Mouse (Mus musculus) layer of hippocampus, adult 2 months (tissue): ENCODE measurements around the gene Haus2. TPM values are rescaled to one million over a fixed set of nuclear protein-coding genes. Genes with fewer than 3 reads are reported as not detected.

Experiments used
- DNase-seq, 2 experiments: peaks; one replicate each; pipeline ENCODE4 v3.0.0; 2022; ENCODE audit warnings: low spot score in 2 of 2
- H3K27ac ChIP-seq: fragments of 200-600 bp; 2 replicates; pipeline ENCODE4 v1.8.1; 2022
- H3K4me3 ChIP-seq: fragments of 200-600 bp; 2 replicates; pipeline ENCODE4 v1.8.1; 2022; ENCODE audit warnings: mild to moderate bottlenecking
- CTCF ChIP-seq: fragments of 200-600 bp; conservative IDR thresholded peaks from 2 replicates; pipeline ENCODE4 v1.8.1; 2022; ENCODE audit warnings: antibody characterized with exemption, mild to moderate bottlenecking, moderate library complexity
- total RNA-seq, 2 experiments: library from RNA; stranded (reverse); gene quantifications; 2 replicates each; pipeline ENCODE4 v1.2.3; 2021

Haus2 gene
- total RNA-seq, 2 experiments from 2014 or later: 14.9 to 15.7 TPM

DNA sequence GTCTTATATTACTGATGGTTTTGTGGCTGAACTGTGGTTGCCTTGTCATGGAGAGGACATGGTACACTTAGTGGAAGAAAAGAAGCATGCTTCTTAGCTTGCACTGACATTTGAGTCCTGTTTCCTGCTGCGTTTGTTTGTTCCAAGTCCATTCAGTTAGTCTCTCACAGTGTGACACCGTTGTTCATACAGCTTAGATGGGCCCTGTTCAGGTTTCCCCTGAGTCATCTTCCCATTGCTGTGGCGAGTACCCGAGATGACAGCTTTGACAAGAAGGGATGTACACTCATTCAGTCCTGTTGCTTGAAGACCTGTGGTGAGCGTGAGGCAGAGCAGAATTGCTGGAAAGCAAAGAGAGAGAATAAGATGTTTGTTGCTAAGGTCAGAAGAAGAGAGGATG lies 49.3 kb downstream of the Haus2 start:
- no peak overlapping the region for H3K4me3 ChIP-seq
- no peak for TF ChIP-seq CTCF

DNA sequence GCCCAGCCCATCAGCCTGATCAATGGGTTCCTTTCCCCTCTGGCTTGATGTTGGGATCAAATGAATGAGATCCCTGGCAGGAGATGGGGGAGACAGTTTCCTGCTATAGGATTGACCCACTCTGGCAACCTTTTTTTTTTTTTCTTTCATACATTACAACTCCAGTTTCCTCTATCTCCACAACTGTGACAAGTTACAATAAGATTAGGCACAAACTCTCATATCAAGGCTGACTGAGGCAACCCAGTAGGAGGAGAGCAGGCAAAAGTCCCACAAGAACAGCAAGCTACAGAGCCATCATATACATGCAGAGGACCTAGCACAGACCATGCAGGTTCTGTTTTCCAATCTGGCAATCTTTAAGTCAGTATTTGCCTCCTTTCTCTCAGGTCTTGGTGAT lies 50.1 kb downstream of the Haus2 start:
- DNase-seq: no peak
- Histone ChIP-seq H3K4me3 (no peak overlapping the region), H3K27ac (no peak overlapping the region)
- no peak for TF ChIP-seq CTCF

More for the DNA sequence above, 49.3 kb downstream of the Haus2 start:
- DNase-seq: no peak
- no peak overlapping the region for H3K27ac ChIP-seq

DNA sequence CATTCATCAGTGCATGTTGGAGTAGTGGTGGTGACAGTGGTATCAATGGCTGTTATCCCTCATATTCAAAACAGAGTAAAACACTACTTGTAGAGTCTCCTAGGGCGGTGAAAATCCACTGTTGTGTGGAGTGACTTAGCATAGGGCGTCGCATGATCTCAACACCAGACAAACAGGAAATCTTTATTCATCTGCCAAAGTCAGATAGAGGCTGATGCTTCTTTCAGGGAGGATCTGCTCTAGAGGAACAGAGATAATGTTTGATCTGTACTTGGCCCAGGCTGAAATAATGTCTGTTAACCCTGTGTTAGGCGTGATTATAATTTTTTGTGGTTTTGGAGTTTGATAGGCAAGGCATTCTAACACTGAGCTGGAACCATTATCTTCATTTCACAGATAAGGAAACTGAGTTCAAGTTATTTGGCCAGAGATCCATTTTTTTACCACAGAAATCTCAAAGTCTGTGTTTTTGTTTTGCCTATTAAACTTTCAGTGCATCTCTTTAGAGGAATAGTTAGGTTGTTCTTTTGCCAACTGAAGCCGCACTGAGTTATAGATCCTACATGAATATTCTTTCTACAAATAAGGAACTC lies 51.4 kb downstream of the Haus2 start:
- H3K4me3 ChIP-seq: no peak overlapping the region
- no peak for TF ChIP-seq CTCF
- no peak for DNase-seq
- H3K27ac ChIP-seq: peak overlapping the region; percentile 3; the same call in 1 of the 2 replicates

DNA sequence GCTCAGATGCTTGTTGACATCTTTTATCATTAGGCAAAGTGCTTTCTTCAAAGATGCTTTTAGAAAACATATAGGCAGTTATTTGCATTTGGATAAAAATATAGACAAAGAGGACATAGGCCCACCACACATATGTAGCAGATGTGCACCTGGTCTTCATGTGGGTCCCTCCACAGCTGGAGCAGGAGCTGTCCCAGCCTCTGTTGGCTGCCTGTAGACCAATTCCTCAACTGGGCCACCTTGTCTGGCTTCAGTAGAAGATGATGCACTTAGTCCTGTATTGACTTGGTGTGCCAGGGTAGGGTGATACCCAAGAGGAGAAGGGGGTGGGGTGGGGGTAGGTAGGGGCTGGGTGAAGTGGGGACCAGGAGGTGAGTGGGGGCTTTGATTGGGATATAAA lies 53.6 kb downstream of the Haus2 start:
- Histone ChIP-seq H3K4me3 (no peak overlapping the region), H3K27ac (no peak overlapping the region)
- no peak for TF ChIP-seq CTCF
- no peak for DNase-seq

DNA sequence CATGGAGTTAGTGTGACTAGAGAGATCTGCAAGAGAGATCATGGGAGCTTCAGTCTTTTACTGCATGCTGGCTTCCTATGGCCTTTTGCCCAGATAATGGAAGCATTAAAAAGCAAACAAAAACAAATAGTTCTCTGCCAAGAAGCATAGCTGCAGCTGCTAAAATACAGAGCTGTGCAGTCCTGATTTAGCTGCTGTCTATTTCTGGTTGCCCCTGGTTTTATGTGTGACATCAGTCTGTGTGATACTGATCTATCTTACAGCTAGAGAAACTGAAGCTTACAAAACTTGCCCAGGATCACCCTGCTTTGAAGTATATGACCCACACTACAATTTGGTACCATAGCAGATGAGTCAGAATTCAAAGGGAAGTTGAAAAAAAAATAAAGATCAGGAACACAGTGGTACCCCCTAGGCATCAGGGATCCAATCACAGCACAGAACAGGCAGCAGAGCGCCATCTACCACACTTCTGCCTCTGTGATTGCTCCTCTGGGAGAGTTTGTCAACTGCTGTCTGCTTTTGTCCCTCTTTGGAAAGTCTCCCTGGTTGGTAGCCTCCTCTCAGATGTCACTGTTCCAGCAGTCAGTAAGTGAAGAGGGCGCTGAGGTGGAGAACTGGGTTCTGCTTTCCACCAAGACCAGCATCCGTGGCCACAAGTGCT lies 54.4 kb downstream of the Haus2 start:
- H3K27ac ChIP-seq: peak overlapping the region; percentile 70
- DNase-seq: no peak
- H3K4me3 ChIP-seq: no peak overlapping the region
- peak; percentile 46 for TF ChIP-seq CTCF

DNA sequence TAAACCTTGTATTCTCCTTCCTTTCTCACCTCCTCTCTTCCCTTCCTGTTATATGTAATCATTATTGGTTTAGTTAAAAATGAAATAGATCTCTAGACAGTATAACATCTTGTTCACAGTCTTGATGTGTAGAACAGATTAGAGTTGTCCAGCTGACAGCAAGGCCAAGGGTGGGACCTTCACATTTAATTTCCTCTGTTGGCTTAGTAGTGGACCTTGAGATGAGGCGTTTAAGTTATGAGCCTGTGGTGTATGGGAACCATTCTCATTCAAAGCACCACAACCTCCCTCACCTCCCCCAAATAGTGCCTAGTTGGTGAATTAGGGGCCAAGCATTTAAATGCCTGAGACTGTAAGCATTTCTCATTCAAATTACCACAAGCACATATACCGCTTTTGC lies 58.3 kb downstream of the Haus2 start:
- DNase-seq: no peak
- H3K27ac ChIP-seq: no peak overlapping the region
- H3K4me3 ChIP-seq: no peak overlapping the region
- TF ChIP-seq CTCF: no peak

DNA sequence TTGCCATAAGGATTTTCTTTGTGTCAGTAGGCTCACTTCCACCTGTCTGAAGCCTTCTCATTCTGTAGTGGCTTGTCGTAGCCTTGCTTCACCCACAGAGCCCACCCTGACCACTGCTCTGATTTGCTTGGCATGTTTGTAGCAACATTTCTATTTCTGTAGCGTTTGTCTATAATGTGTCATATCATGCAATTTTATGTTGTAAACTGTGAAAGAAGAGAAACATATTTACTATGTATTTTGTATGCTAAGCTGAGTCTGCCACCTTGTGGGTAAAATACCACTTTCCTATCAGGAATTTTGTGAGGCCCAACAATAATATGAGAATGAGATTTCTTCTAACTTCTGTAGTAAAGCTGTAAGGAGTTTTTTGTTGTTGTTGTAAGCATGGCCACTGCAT lies 61.1 kb downstream of the Haus2 start:
- no peak for DNase-seq
- no peak overlapping the region for H3K27ac ChIP-seq
- H3K4me3 ChIP-seq: no peak overlapping the region
- peak; percentile 76 for TF ChIP-seq CTCF

Other genes with a start within 250 kb of the Haus2 start
- gene Ganc, start 205.5 kb upstream of the Haus2 start, total RNA-seq: 10 to 100 TPM; 12.6 to 14.8 TPM
- gene Tmem87a, start 205.3 kb upstream of the Haus2 start, total RNA-seq: 10 to 100 TPM; 41.0 to 43.4 TPM
- gene Capn3, start 153.4 kb upstream of the Haus2 start, total RNA-seq: 10 to 100 TPM; 19.8 to 20.9 TPM
- 100 to 1,000 TPM; 159 to 161 TPM for gene Zfp106, start 45.5 kb upstream of the Haus2 start, total RNA-seq
- 10 to 100 TPM; 19.6 to 19.8 TPM for gene Snap23, start 41.7 kb upstream of the Haus2 start, total RNA-seq
- gene Lrrc57, start 137 bp downstream of the Haus2 start, total RNA-seq: 10 to 100 TPM; 34.7 to 43.4 TPM
- gene Stard9, start 19.7 kb downstream of the Haus2 start, total RNA-seq: 1 to 10 TPM; 8.1 to 9.9 TPM
- 10 to 100 TPM; 24.0 to 38.2 TPM for gene Cdan1, start 240.7 kb downstream of the Haus2 start, total RNA-seq
- gene Ttbk2, start 241.2 kb downstream of the Haus2 start, total RNA-seq: 10 to 100 TPM; 70.6 to 71.4 TPM